Mouse (Mus musculus): Measurements from ENCODE around the gene Syngap1. TPM values are rescaled to one million over a fixed set of nuclear protein-coding genes. Genes with fewer than 3 reads are reported as not detected.

Gene Syngap1
- total and polyA plus RNA-seq, 3 experiments, result 2.7 to 24.6 TPM; not detected in 1

DNA sequence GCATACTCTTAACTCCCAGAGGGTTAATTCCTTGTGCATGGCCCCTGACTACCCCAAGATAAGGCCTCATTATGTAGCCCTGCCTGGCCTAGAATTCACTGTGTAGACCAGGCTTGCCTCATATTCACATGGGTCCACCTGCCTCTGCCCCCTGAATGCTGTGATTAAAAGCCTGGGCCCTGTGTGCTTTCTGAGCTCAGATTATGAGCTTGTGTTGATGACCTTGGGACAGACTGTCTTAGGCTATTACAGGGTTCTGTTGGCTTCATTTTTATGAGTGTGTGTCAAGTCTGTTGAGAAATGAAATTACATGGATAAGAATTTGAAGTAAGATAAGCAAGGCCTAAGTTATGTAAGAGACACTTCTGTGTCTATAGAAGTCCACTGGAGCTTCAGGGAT lies 49.5 kb downstream of the Syngap1 start:
- Histone ChIP-seq H3K79me2 (ENCODE audit: control insufficient read depth, insufficient read depth, low read length, poor library complexity) (no peaks in the 10 kb centered on the region), H3K4me1 (ENCODE audit: control insufficient read depth in 1 of 2, insufficient read depth in 2 of 2, low read length in 2 of 2) (no peaks in the 10 kb centered on the region; a peak in 2 of 4 replicates), H3K27ac (ENCODE audit: control insufficient read depth, low read depth, low read length) (no peak overlapping the region), H3K27me3 (ENCODE audit: control insufficient read depth in 1 of 2, insufficient read depth in 2 of 2, low read length in 2 of 2) (no peaks in the 10 kb centered on the region), H3K9ac (ENCODE audit: control insufficient read depth, low read depth, low read length, poor library complexity, severe bottlenecking) (no peak overlapping the region), H3K9me3 (replicated peaks; ENCODE audit: insufficient read depth, low read length) (no peaks in the 10 kb centered on the region), H3K36me3 (ENCODE audit: control insufficient read depth in 1 of 2, insufficient read depth in 2 of 2, low read length in 2 of 2) (no peaks in the 10 kb centered on the region), H3K4me3 (ENCODE audit: control insufficient read depth in 1 of 2, insufficient read depth in 1 of 2, low read depth in 2 of 2, low read length in 2 of 2) (no peak overlapping the region)
- TF ChIP-seq NRF1 (IDR thresholded peaks at IDR 0.05; ENCODE audit: insufficient read depth, low read depth, low read length, poor library complexity, severe bottlenecking) (no peak), USF1 (IDR thresholded peaks at IDR 0.05; ENCODE audit: low read depth, low read length) (no peak), MAZ (IDR thresholded peaks at IDR 0.05; ENCODE audit: low read depth, low read length) (no peak), MAFK (IDR thresholded peaks at IDR 0.05; ENCODE audit: borderline replicate concordance, low read depth, low read length) (no peak), KAT2A (conservative IDR thresholded peaks at IDR 0.05; ENCODE audit: low read depth, low read length) (no peak), ZNF384 (IDR thresholded peaks at IDR 0.05; ENCODE audit: low read depth, low read length) (no peak), ZKSCAN1 (IDR thresholded peaks at IDR 0.05; ENCODE audit: low read depth, low read length) (no peak), JUND (IDR thresholded peaks at IDR 0.05; ENCODE audit: low read depth, low read length) (no peak), USF2 (IDR thresholded peaks at IDR 0.05; ENCODE audit: borderline replicate concordance in 1 of 2, insufficient read depth in 1 of 2, low read depth in 1 of 2, low read length in 2 of 2) (no peak), BHLHE40 (IDR thresholded peaks at IDR 0.05; ENCODE audit: borderline replicate concordance, low read depth, low read length) (no peak), ZMIZ1 (IDR thresholded peaks at IDR 0.05; ENCODE audit: low read depth, low read length) (no peak), CTCF (IDR thresholded peaks at IDR 0.05 in 2 of 3, conservative IDR thresholded peaks at IDR 0.05 in 1 of 3; ENCODE audit: control insufficient read depth in 1 of 3, insufficient read depth in 1 of 3, low read depth in 2 of 3, low read length in 3 of 3, poor library complexity in 1 of 3, severe bottlenecking in 1 of 3) (no peak), CHD2 (IDR thresholded peaks at IDR 0.05; ENCODE audit: low read length) (no peak), ZC3H11A (IDR thresholded peaks at IDR 0.05; ENCODE audit: low read depth, low read length) (no peak), NELFE (IDR thresholded peaks at IDR 0.05; ENCODE audit: low read depth, low read length) (no peak)
- no peak for DNase-seq (ENCODE audit: low read depth, low spot score)

DNA sequence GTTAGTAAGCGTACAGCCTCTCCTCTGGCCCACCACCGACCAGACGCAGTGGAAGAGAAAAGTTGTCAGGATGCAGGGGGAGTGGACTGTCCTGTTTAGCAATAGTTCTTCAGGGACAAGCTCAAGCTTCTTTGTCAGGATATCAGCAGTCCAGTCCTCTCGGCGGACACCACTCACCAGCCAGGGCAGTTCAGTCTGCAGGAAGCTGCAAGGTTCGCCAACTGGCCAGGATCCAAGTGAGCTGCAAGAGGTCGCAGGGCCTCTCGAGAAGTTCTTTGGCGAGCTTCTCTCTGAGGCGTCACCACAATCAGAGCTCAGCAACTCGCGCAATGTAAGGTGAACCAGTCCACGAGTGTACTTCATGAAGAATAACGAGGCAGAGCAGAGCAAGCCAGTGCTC lies 53.4 kb downstream of the Syngap1 start:
- H3K79me2 ChIP-seq (ENCODE audit: control insufficient read depth, insufficient read depth, low read length, poor library complexity), result no peaks in the 10 kb centered on the region
- no peak for TF ChIP-seq RAD21 (IDR thresholded peaks at IDR 0.05; ENCODE audit: low read depth, low read length)
- TF ChIP-seq POLR2AphosphoS5 (IDR thresholded peaks at IDR 0.05; ENCODE audit: borderline replicate concordance, low read depth, low read length), result no peak
- no peak for TF ChIP-seq E2F4 (IDR thresholded peaks at IDR 0.05; ENCODE audit: borderline replicate concordance, low read depth, low read length)
- TF ChIP-seq UBTF (IDR thresholded peaks at IDR 0.05; ENCODE audit: borderline replicate concordance, insufficient read depth, low read depth, low read length), result no peak
- TF ChIP-seq ETS1 (IDR thresholded peaks at IDR 0.05; ENCODE audit: low read depth, low read length), result no peak
- H3K9me3 ChIP-seq (replicated peaks; ENCODE audit: insufficient read depth, low read length), result no peaks in the 10 kb centered on the region
- H3K36me3 ChIP-seq (ENCODE audit: control insufficient read depth in 1 of 2, insufficient read depth in 2 of 2, low read length in 2 of 2), result no peaks in the 10 kb centered on the region
- no peaks in the 10 kb centered on the region for H3K27me3 ChIP-seq (ENCODE audit: control insufficient read depth in 1 of 2, insufficient read depth in 2 of 2, low read length in 2 of 2)
- no peak overlapping the region for H3K9ac ChIP-seq (ENCODE audit: control insufficient read depth, low read depth, low read length, poor library complexity, severe bottlenecking)
- H3K27ac ChIP-seq (ENCODE audit: control insufficient read depth, low read depth, low read length), result no peak overlapping the region
- H3K4me3 ChIP-seq (ENCODE audit: control insufficient read depth in 1 of 2, insufficient read depth in 1 of 2, low read depth in 2 of 2, low read length in 2 of 2), result no peak overlapping the region
- H3K4me1 ChIP-seq (ENCODE audit: control insufficient read depth in 1 of 2, insufficient read depth in 2 of 2, low read length in 2 of 2), result no peaks in the 10 kb centered on the region; a peak in 2 of 4 replicates
- no peak for DNase-seq (ENCODE audit: low read depth, low spot score)

Measured in MEL (cell line).